Mouse (Mus musculus) adrenal gland, adult 8-10 months (tissue): ENCODE data around the gene Hoxb5. TPM values are rescaled to one million over a fixed set of nuclear protein-coding genes. Genes with fewer than 3 reads are reported as not detected.
A peak's percentile ranks its signal among the peaks of the same experiment; 100 is the strongest.

ENCODE experiments used
- DNase-seq: peaks from one replicate; pipeline ENCODE4 v3.0.0; 2022
- total RNA-seq, 4 experiments: library from RNA; stranded (reverse); gene quantifications; 2 replicates each; pipeline ENCODE4 v1.2.4; 2022

The Hoxb5 gene
- total RNA-seq, 4 experiments from 2014 or later: 25.2 to 38.3 (median 26.7) TPM

DNA sequence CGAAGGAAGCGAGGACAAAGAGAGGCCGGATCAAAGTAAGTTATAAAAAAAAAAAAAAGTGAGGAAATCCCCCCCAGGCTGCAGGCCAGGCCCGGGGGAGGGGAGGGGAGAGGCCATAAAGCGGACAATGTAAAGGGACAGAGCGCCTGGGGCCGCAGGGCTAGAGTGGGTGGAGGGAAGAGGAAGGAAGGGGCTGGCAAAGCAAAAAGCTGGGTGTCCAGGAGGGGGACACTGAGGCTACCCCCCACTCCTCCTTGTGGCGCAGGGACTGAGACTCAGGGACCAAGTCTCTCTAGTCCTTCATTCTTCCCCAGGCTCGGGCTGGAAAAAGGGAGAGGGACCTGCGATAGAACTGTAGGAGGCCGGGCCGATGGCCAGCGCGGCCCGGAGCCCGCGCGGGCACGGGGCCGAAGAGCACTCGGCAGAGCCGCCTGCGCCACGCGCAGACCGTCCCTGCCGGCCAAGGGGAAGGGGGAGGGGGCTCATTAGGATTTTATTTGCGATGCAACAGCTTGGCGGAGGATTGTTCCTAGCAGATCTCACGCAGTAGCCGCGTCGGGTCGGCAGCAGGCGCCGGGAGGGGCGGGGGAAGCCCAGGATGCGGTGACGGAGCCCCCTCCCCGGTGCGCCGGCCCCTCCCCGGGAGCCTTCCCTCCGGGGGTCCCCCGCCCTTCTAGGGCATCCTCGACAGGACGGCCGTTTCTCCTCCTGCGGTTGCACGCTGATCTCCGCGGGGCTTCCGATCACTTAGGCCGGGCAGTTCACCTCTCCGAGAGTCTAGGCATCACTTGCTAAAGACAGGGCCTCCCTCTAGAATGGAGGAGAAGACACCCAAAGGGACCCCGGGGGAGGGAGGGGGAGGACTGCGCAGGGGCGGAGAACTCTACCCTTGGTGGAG is 30.9 kb upstream of the Hoxb5 start:
- DNase-seq: no peak

DNA sequence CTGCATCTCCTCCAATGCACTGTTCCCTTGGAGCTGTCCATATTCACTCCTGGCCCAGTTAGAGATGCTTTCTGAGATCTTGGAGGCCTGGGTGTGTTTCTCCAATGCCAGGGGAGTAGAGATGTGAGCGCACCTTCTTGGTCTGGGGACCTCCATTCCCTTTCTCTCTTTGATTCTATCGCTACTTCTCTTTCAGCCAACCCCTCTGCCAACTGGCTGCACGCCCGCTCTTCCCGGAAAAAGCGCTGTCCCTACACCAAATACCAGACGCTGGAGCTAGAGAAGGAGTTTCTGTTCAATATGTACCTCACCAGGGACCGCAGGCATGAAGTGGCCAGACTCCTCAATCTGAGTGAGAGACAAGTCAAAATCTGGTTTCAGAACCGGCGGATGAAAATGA is 28.7 kb upstream of the Hoxb5 start:
- DNase-seq: no peak

DNA sequence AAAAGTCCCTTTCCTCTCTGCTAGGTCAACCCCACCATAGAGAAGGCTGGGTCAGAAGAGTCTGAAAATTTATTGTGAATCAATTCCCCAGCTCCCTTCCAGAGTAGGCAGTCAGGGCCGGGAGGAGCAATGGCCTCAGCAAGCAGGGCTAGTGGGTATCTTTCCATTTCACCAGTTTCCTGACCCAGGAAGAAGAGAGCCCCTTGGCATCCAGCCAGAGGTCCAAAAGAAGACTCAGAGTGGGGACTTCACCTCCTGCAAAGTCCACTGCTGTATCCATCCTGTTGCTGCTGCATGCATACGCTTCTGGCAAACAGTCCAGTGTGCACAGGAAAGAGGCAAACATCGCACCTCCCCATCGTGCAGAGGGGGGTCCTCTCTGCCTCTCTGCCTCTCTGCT is 27.2 kb upstream of the Hoxb5 start:
- no peak for DNase-seq

DNA sequence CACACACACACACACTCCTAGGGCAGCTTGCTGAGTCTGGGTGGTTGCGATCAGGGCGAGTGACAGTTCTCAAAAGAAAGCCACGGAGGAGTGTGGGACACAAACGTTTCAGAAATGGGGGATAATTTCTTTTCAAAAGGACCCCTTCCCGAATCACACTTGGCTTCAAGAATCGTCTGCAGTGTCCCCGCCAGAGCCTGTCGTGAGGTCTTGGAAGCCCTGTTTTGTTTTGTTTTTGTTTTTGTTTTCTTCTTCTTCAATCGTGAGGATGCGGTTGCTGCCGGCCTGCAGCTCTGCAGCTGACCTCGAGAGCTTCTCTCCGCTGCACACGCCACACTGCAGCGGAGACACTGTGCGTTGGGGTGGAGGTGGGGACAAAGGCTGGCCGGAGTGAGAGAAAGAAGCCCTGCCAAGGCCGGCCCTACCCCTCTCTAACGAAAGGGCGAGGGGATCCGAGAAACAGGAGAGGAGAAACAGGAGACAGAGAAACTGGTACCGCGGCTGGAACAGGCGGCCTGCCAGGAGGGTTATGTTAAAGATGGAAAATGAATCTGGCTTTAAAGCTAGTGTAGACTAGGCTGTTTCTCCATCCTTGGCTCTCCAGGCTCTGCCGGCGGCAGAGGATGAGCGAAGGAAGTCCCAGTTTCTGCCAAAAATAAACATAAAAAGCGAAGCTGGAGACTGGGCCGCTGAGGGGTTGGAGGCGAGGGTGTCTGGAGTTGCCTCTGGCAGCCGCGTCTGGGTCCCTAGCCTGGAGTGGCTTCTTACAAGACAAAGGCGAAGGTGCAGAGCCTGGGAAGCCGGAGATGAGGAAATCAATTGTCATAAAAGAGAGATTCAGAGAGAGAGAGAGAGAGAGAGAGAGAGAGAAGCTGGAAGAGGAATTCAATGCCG is 25.7 kb upstream of the Hoxb5 start:
- no peak for DNase-seq

DNA sequence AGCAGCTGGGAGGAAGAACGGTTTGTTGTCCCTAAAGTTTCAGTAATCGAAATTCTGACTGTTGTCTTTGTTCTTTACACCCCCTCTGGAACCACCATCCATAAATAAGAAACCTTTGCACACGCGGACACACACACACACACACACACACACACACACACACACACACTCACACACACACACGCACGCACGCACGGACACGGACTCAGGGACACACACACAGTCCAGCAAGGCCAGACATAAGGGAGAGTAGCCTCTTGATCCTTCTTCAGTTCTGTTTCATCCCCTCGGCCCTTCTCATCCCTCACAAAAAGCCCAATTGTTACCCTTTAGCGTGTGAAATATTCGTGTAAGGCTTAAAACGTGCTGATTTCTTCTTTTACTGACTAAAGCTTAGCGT is 24.8 kb upstream of the Hoxb5 start:
- no peak for DNase-seq

DNA sequence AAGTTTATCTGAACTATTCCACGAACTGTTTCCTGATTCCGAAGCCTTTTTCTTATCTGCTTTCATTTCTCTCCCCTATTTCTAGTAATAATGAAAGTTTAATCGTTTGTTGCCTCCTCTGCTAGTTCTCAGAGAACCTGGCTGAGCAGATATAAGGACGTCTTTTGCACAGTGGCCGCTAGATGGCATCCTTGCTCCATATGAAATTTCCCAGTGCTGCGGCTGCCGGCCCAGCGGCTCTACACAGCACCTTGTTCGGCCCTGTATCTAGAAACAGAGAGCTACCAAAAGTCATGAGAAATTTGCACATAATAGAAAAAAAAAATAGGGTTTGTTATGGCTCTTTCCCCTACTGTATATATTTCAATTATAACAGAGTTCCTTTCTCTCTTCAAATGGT is 24.4 kb upstream of the Hoxb5 start:
- peak; percentile 86 for DNase-seq

DNA sequence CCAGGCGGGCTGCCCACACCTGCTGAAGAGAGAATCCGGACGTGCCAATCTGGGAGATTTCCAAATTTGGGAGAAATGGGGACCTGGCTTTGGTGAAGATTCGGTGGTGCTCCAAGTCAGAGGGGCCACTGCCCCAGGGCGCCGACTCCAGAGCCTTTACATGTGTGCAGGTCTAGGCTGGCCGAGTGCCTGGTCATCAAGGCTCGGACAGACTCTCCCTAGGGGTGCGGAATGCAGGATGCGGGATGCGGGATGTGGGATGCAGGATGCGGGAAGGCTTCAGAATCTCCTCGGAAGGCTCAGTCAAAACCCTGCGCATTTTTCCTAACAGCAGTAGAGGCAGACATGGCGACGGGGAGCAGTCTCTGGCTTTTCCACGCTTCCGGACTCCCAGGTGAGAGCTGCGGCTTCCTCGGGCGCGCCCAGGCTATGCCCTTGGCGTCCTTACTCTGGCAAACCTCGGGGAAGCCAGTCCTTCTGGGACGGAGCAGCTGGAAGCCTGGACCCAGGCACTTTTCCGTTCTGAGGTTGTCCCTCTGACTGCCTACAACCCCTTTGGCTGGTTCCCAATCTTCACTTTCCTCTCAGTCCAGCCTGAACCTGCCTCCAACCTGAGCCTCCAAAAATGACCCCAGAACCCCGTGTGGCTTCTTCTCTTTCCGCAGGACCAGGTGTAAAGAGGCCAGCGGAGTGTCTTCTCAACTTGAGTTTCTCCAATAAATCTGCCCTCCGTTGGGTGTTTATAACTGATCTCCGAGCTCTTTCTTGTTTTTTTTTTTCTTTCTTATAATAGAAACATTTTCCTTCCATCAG is 23.5 kb upstream of the Hoxb5 start:
- no peak for DNase-seq

DNA sequence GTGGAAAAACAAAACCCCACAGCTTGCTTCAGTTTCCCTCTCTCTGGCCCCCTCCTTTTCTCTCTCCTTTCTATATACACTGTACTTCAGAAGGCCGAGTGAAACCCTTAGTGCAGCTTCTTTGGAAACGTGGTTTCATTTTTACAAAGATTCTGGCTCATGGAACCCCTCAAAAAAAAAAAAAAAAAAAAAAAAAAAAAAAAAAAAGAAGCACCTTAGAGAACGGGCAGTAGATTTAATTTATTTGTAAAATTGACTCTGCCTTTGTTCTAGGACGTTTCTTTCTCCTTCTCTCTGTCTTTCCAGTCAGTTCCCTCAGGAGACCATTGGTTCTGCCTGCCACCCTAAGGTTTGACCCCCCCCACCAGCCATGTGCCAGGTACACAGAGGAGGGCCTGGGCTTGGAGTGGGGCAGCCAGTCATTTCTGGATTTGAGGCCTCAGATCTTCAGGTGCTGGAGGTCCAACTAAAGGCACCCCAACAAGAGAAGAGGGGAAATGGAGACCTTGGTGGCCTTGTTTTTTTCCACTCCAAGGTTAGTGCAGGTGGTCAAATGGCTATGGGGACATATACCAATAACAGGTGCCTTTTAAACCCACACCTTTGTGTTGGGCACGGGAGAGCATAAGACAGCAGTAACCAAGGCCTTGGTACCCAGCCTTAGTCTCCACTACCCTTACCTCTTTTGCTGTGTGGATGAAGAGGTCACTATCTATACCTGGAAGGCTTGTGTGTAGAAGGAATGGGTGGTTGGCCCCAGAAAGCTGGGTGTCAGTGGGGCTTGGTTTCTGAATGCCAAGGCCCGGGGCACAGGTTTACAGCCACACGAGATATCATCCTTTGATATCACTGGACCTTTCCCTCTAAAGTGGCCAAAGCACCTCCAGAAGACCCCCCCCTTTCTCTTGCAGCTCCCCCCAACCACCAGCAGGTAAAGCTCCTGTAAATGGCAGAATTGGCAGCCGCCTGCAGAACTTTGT is 22.4 kb upstream of the Hoxb5 start:
- no peak for DNase-seq

DNA sequence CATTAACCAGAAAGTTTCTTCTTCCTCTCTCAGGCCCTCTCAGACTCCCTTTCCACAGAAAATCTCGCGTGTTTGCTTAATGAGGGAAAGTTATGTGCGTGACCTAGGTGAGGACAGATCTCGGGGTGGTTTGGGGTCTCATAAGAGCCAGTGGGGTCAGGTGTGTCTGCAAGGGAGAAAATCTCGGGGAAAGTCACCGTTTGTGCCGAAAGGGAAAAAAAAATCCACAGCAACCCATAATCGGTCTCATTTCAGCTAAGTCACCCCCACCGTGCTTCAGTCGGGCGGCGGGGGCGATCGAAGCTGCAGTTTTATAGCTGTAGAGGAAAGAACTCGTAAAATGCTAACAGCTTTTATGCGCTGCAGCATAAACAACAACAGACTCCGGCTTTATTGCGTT is 21.7 kb upstream of the Hoxb5 start:
- DNase-seq: no peak

DNA sequence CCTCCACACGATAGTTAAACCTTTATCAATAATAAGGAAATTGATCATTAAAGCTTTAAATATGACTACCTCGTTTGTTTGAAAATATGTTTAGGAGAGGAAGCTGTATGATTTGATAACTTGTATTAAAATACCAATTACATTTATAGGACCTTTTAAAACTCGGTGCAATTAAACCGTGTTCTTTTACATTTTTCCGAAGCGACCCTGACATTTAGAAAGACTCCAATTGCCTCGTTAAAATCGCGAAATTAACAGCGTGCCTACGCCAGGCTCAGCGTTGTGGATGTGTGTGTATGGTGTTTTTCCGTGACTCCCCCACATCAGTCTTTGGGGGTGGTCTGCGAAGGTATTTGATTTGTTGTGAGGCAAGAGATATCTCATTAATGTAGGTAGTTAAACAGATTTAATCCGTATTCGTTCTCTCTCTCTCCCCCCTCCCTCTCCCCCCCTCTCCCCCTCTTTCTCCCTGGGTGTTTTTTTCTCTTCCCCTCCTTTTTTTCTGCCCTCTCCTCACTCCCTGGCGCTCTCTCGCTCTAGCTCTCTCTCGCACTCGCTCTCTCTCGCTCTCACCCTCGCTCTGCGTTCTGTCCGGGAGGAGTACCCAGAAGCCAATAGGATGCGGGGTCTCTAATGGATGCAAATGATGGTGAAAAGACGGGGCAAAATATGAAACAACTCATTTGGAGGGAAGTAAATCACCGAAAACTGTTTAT is 21.1 kb upstream of the Hoxb5 start, which contains the start of gene Hoxb8:
Gene Hoxb8, plus strand, starts transcription at position 51 of the 716 bp plus-strand sequence.
- no peak for DNase-seq

DNA sequence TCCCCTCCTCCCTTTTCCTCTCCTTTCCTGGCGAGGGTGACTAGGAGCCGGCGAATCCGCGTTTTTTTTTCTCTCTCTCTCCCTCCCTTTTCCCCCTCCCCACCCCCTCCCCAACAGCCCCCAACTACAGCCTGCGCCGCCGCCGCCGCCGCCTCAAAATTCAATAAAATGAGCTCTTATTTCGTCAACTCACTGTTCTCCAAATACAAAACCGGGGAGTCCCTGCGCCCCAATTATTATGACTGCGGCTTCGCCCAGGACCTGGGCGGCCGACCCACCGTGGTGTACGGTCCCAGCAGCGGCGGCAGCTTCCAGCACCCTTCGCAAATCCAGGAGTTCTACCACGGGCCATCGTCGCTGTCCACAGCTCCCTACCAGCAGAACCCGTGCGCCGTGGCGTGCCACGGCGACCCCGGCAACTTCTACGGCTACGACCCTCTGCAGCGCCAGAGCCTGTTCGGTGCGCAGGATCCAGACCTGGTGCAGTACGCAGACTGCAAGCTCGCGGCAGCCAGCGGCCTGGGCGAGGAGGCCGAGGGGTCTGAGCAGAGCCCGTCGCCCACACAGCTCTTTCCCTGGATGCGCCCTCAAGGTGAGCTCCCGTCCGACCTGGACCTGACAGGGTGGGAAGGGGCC is 20.2 kb upstream of the Hoxb5 start:
- DNase-seq: no peak

DNA sequence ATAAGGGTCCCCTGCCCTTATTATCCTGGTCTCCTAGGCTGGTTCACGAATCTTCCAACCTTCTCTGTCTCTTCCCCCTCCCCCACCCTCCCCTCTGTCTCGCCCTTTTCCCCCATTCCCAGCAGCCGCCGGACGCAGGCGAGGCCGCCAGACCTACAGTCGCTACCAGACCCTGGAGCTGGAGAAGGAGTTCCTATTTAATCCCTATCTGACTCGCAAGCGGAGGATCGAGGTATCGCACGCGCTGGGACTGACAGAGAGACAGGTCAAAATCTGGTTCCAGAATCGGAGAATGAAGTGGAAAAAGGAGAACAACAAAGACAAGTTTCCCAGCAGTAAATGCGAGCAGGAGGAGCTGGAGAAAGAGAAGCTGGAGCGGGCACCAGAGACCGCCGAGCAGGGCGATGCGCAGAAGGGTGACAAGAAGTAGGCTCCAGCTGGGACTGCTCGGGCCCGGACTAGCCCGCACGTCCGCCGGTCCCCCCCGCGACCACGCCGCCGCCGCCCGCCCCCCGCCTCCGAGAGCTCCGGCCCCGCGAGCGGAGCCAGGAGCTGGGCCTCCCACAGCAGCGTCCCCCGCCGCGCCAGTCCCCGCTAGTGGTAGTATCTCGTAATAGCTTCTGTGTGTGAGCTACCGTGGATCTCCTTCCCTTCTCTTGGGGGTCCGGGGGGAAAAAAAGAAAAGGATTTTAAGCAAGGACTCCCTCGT is 18.9 kb upstream of the Hoxb5 start:
- DNase-seq: no peak

DNA sequence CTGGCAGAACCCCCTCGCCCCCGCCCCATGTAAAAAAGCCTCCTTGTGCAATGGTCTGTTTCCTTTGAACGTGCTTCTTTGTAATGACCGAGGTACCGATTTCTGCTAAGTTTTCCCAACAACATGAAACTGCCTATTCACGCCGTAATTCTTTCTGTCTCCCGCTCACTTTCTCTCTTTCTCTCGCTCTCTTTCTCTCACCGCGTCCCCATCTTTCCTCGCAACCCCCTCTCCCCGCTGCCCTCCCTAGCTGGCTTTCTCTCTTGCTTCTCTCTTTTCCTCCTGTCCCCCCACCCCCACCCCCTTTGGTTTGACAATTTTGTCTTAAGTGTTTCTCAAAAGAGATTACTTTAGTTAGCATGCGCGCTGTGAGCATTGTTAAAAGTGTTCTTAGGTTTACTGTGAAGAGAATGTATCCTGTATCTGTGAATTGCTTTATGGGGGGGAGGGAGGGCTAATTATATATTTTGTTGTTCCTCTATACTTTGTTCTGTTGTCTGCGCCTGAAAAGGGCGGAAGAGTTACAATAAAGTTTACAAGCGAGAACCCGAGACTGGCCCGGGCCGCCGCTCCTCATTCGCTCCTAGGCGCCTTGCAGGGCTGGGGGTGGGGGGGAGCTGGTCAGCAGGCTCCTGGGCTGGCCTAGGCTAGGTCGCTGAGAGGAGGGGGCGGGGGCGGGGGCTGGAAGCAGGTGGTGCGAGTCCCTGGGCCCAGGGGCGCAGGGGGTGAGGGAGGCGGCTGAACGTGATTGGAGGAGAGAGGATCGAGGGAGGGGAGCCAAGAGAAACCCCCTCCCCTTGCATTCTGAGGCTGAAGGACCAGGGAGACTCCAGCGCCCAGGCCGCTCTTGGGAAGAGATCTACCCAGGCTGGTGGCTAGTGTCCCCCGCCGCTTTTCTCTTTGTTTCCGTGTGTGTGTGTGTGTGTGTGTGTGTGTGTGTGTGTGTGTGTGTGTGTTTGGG is 18.1 kb upstream of the Hoxb5 start:
- peak; percentile 80 for DNase-seq

DNA sequence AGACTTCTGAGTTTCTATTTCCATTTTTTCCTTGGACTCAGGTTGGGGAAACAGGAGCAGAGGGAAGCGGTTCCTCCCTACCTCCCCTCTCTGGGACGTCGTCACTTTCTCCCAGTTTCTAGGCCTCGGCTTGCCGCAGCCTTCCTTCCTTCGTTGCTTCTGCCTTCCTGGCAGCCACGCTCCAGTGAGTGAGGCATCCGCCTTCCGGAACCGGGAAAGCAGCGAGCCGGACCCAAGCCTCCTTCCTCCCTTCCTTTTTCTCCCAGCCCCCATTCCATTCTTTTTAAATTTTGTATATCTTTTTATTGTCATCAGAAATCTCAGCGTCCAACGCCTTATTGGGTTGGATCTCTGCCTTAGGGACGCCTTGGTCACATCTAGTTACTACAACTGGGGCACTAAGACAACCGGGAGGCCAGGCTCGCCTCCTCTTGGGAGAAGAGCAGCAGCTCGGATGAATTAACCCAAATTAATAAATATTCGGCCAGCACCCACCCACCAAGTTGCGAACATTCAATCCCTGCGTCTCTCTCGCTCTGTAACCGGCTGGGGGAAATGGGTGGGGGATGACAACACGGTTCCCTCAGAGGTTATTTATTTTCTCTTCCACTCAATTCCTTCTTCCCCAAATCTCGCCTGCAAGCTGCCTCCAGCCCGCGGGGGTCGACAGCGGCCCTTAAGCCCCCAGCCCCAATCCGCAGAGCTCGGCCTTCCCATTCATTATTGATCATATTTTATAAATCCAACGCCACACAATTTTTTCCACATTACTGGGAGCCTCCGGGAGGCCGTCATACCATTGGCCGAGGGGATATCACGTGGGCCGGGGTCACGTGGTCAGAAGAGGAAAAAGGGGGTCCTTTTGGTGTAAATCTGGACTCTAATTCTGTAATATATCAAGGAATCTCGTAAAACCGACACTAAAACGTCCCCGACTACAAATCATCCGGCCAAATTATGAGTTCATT is 17.1 kb upstream of the Hoxb5 start, which contains the start of gene Hoxb7:
Gene Hoxb7, plus strand, starts transcription at position 853 of the 968 bp plus-strand sequence.
- peak; percentile 84 for DNase-seq

DNA sequence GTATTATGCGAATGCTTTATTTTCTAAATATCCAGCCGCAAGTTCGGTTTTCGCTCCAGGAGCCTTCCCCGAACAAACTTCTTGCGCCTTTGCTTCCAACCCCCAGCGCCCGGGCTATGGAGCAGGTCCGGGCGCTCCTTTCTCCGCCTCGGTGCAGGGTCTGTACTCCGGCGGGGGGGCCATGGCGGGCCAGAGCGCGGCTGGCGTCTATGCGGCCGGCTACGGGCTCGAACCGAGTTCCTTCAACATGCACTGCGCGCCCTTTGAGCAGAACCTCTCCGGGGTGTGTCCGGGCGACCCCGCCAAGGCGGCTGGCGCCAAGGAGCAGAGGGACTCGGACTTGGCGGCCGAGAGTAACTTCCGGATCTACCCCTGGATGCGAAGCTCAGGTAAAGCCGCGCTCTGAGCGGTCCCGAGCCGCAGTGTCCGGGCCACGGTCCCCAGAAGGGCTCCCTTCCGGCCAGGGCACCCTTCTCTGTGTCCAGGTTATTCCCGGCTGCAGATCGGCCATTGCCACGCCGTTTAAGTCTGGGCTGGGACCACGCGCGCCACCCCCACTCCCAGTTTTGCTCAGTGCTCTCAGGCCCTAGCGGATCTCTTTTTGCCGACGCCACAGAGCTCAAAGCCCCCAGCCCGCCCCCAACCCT is 16.3 kb upstream of the Hoxb5 start:
- DNase-seq: no peak

DNA sequence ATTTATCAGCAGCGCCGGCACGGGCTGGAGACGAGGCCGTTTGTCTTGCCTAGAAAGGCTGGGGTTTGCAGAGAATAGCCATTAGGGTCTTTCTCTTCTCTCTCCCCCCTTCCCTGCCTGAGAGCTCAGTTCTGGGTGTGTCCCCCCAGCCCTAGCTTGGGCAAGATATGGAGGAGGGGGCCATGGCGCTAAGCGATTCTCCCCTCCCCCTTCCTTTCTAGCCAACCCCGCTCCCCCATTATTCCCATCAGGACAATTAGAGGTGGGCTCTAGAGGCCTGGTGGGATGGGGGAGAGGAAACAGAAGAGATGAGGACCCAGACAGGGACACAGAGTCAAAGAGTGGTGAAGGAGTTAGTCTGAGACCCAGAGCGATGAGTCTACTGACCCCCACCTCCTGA is 15.7 kb upstream of the Hoxb5 start:
- no peak for DNase-seq
